Mouse (Mus musculus): ENCODE data around the gene Prkcb.

DNA sequence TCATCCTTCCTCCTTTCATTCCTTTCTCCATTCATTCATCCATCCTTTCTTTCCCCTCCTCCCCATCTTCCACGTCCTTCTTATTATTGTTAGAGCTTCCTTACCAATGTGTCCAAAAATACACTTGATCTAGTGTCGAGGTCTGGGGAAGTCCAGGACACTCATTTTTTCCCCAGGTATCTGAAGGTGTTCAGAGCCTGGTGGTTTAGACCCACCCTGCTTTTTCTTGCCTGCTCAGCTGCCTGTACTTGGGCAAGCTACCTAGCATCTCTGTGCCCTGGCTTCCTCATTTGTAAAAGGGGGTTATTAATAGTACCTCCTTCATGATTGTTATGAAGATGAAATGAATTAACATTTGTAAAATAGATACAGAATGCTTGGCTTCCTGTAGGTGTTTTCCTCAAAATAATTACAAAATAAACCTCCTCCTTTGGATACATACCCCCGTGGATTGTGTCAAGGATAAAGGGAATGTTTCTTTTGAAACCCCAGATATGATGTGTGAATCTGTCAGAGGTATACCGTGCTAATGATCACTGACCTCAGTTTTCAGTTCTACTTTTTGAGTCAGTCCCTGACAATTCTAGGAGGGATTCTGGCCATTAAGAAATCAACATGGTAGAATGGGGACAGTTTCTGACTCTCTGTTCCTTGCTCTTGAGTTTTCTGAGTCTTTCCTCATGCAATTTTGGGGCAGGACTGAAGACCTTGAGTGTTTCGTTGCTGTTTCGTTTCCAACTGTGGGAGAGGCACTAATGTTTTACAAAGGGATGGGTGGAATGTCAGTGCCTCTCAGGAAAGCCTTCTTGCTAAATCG, 106.8 kb downstream of the Prkcb start:
- TF ChIP-seq POLR2A (IDR thresholded peaks at IDR 0.05; ENCODE audit: insufficient read depth, low read depth, low read length) (no peak), CTCF (IDR thresholded peaks at IDR 0.05) (no peak), EP300 (IDR thresholded peaks at IDR 0.05; ENCODE audit: insufficient read depth, low read depth, low read length) (no peak)

Data from heart, adult 2 months (tissue).